Mouse (Mus musculus) stomach, embryonic 14.5 days (tissue): Measurements from ENCODE around the gene Xrcc6. TPM values are rescaled to one million over a fixed set of nuclear protein-coding genes. Genes with fewer than 3 reads are reported as not detected.

Experiments used
- ATAC-seq: fragments of 200-750 bp; cut with Nextera tagmentation; 2 replicates; pipeline ENCODE4 v1.8.0; 2017; ENCODE audit warnings: low read depth, moderate TSS enrichment; ENCODE audit not compliant: insufficient number of reproducible peaks, insufficient read depth, low FRiP score
- H3K27ac ChIP-seq: fragments of 300-500 bp; sonication (generic); 2 replicates; pipeline ENCODE4 v1.5.1; 2014; ENCODE audit warnings: mild to moderate bottlenecking, low read length, moderate library complexity, mixed read lengths
- H3K27me3 ChIP-seq: fragments of 300-500 bp; sonication (generic); 2 replicates; pipeline ENCODE4 v1.6.1; 2014; ENCODE audit warnings: low read length, control low read depth, mixed read lengths; ENCODE audit not compliant: control insufficient read depth, insufficient read depth
- H3K36me3 ChIP-seq: fragments of 300-500 bp; sonication (generic); 2 replicates; pipeline ENCODE4 v1.6.1; 2014; ENCODE audit warnings: mild to moderate bottlenecking, control low read depth, low read length, moderate library complexity, mixed read lengths; ENCODE audit not compliant: control insufficient read depth, insufficient read depth
- H3K4me1 ChIP-seq: fragments of 300-500 bp; sonication (generic); 2 replicates; pipeline ENCODE4 v1.6.1; 2014; ENCODE audit warnings: low read length, control low read depth, mixed read lengths; ENCODE audit not compliant: control insufficient read depth, insufficient read depth
- H3K4me2 ChIP-seq: fragments of 300-500 bp; sonication (generic); replicated peaks from 2 replicates; pipeline ENCODE4 v1.6.1; 2014; ENCODE audit warnings: low read depth, low read length, control low read depth
- H3K4me3 ChIP-seq: fragments of 300-500 bp; sonication (generic); 2 replicates; pipeline ENCODE4 v1.5.1; 2014; ENCODE audit warnings: low read depth, low read length, control low read depth
- H3K9ac ChIP-seq: fragments of 300-500 bp; sonication (generic); replicated peaks from 2 replicates; pipeline ENCODE4 v1.6.1; 2014; ENCODE audit warnings: low read depth, mild to moderate bottlenecking, control low read depth, low read length, moderate library complexity, mixed read lengths
- H3K9me3 ChIP-seq: fragments of 300-500 bp; sonication (generic); 2 replicates; pipeline ENCODE4 v1.6.1; 2016; ENCODE audit warnings: low read depth, low read length, control low read depth; ENCODE audit not compliant: control insufficient read depth
- WGBS: fragments of 180-500 bp; shearing (Covaris S2); extraction: QIAGEN DNeasy Blood & Tissue Kit; methylation state at CpG from one replicate; pipeline ENCODE4 v1.1.7; 2014; 5-methylcytosine and 5-hydroxymethylcytosine counted together
- polyA plus RNA-seq: library from polyadenylated mRNA; unstranded; fragments of >200 nt; fragmentation: Nextera tagmentation; extraction: Ambion mirVana; gene quantifications from 2 replicates; pipeline ENCODE4 v1.2.1, GENCODE M21; 2014

The Xrcc6 gene
- polyA plus RNA-seq, 1 experiment from 2014 or later, result 90.0 TPM

GRCm38 (mm10) chr15:82087266-82087665, 99.6 kb downstream of the Xrcc6 start:
- 10% methylated on average over 10 of the region's 10 CpGs for WGBS
- Histone ChIP-seq H3K9ac (no peak overlapping the region), H3K27ac (no peak overlapping the region), H3K9me3 (no peaks in the 10 kb centered on the region), H3K4me3 (no peak overlapping the region), H3K36me3 (no peaks in the 10 kb centered on the region), H3K4me2 (no peak overlapping the region), H3K27me3 (no peaks in the 10 kb centered on the region), H3K4me1 (no peaks in the 10 kb centered on the region)
- ATAC-seq, result no peak

Other genes with a start within 250 kb of the Xrcc6 start
- 35.5 and 46.2 TPM in 2 replicates for gene Zc3h7b, start 242.8 kb upstream of the Xrcc6 start, polyA plus RNA-seq
- 90.9 and 92.7 TPM in 2 replicates for gene Rangap1, start 242.3 kb upstream of the Xrcc6 start, polyA plus RNA-seq
- 23.7 and 25.6 TPM in 2 replicates for gene Tef, start 185.4 kb upstream of the Xrcc6 start, polyA plus RNA-seq
- gene Tob2, start 129.0 kb upstream of the Xrcc6 start, polyA plus RNA-seq, result 24.5 and 25.1 TPM in 2 replicates
- 153 and 157 TPM in 2 replicates for gene Phf5a, start 115.9 kb upstream of the Xrcc6 start, polyA plus RNA-seq
- gene Aco2, start 115.5 kb upstream of the Xrcc6 start, polyA plus RNA-seq, result 136 and 144 TPM in 2 replicates
- 62.7 and 68.0 TPM in 2 replicates for gene Polr3h, start 61.6 kb upstream of the Xrcc6 start, polyA plus RNA-seq
- gene Csdc2, start 51.1 kb upstream of the Xrcc6 start, polyA plus RNA-seq, result 15.7 and 18.3 TPM in 2 replicates
- 29.9 and 37.2 TPM in 2 replicates for gene Pmm1, start 26.9 kb upstream of the Xrcc6 start, polyA plus RNA-seq
- gene 1700029P11Rik, start 7.3 kb upstream of the Xrcc6 start, polyA plus RNA-seq, result not detected in 2 replicates
- 24.2 and 26.3 TPM in 2 replicates for gene Desi1, start 46.0 kb downstream of the Xrcc6 start, polyA plus RNA-seq
- 283 and 284 TPM in 2 replicates for gene Snu13, start 59.8 kb downstream of the Xrcc6 start, polyA plus RNA-seq
- not detected in 2 replicates for gene 4930407I10Rik, start 71.3 kb downstream of the Xrcc6 start, polyA plus RNA-seq
- gene Mei1, start 82.2 kb downstream of the Xrcc6 start, polyA plus RNA-seq, result 0.09 TPM in 1 of 2 replicates, not detected in the other
- 17.7 and 18.4 TPM in 2 replicates for gene Ccdc134, start 140.1 kb downstream of the Xrcc6 start, polyA plus RNA-seq
- gene Srebf2, start 159.3 kb downstream of the Xrcc6 start, polyA plus RNA-seq, result 128 and 133 TPM in 2 replicates
- 0.30 and 0.39 TPM in 2 replicates for gene Shisa8, start 225.0 kb downstream of the Xrcc6 start, polyA plus RNA-seq
- 0.18 TPM in 1 of 2 replicates, not detected in the other for gene Tnfrsf13c, start 236.5 kb downstream of the Xrcc6 start, polyA plus RNA-seq